Mouse (Mus musculus): ENCODE data around the gene Cyb561d1. TPM values are rescaled to one million over a fixed set of nuclear protein-coding genes. Genes with fewer than 3 reads are reported as not detected.

Gene Cyb561d1
- polyA plus RNA-seq, 1 experiment from 2014 or later: 2.7 TPM

DNA sequence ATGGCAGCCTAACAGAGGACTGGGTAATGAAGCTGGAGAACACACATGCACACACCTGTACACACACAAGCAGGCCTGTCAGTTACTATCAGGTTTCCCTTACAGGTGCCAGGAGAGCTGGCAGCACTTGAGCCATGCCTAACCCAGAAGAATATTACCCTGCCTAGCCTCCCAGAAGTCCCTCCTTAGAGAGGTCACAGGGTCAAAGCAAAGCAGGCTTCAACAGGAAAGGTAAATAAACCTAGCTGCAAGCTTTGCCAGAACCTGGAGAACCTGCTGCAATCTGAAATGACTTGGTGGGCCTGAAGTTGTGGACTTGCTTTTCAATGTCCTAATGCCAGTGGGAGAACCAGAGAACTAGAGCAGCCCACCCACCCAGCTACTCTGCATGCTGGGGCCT, 1.5 kb upstream of the Cyb561d1 start:
- no peak for ATAC-seq (replicated peaks; ENCODE audit: insufficient number of reproducible peaks, insufficient read depth, low FRiP score, low read depth)
- Histone ChIP-seq H3K4me3 (no peak overlapping the region), H3K9ac (no peak overlapping the region), H3K36me3 (peaks cover 38% of the 10 kb centered on the region), H3K27me3 (no peaks in the 10 kb centered on the region), H3K4me1 (replicated peaks) (peaks cover 14% of the 10 kb centered on the region), H3K27ac (no peak overlapping the region), H3K4me2 (no peak overlapping the region), H3K9me3 (replicated peaks) (no peaks in the 10 kb centered on the region)

DNA sequence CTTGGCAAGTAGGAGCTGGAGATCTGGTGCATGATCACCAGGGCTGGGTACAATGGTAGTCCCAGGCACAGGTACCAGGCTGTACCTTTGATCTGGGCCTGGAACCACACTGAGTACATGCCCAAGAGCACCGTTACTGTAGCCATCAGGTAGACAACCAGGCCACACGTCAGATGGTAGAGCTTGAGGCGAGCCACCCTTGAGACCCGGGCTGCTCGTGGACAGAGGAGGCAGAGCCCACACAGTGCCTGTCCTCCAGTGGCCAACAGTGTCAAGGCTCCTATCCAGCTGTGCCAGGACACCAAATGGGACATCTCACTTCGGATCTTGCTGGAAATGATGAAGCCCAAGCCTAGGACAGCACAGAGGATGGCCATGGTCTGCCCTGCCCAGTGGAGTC, 1.8 kb downstream of the Cyb561d1 start:
- H3K9me3 ChIP-seq (replicated peaks): no peaks in the 10 kb centered on the region
- H3K36me3 ChIP-seq: peaks cover 15% of the 10 kb centered on the region; the same call in 1 of the 2 replicates
- no peak overlapping the region for H3K4me3 ChIP-seq
- peak overlapping the region; percentile 87; the same call in 1 of the 2 replicates for H3K27ac ChIP-seq
- H3K27me3 ChIP-seq: no peaks in the 10 kb centered on the region
- WGBS: 91% methylated on average over 6 of the region's 6 CpGs
- no peak overlapping the region for H3K4me2 ChIP-seq
- ATAC-seq (replicated peaks; ENCODE audit: insufficient number of reproducible peaks, insufficient read depth, low FRiP score, low read depth): no peak
- no peak overlapping the region for H3K9ac ChIP-seq
- H3K4me1 ChIP-seq (replicated peaks): peaks cover 30% of the 10 kb centered on the region

DNA sequence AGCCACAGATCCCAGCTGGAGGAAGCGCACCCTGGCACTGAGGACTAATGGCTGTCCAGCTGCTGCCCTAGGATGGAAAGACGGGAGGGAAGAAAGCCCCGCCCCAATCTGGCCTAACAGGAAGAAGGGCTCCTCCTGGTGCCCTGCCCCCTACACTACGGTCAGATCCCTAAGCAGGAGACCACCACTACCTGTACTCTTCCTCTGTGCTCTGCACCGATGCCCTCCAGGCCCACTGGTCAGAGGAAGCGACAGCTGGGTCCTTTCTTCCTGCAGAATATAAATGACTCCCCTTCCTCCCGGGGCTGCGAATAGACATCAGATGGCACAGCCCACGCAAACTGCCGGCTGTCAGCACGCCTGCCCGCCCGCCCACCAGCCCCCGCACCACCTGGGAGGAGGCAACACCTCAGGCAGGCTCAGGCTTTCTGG, 3.9 kb downstream of the Cyb561d1 start:
- Histone ChIP-seq H3K36me3 (0 out of 2 replicates have a peak, but pooled peaks cover 4% of the 10 kb centered on the region), H3K27me3 (no peaks in the 10 kb centered on the region), H3K9me3 (replicated peaks) (no peaks in the 10 kb centered on the region), H3K9ac (no peak overlapping the region), H3K4me2 (peak overlapping the region; percentile 34), H3K4me3 (peak overlapping the region; percentile 2; the same call in 1 of the 2 replicates), H3K27ac (0 out of 2 replicates have a peak overlapping the region, but pooled peaks have one; percentile 13), H3K4me1 (replicated peaks) (peaks cover 33% of the 10 kb centered on the region)
- 21% methylated on average over 14 of the region's 14 CpGs for WGBS
- ATAC-seq (replicated peaks; ENCODE audit: insufficient number of reproducible peaks, insufficient read depth, low FRiP score, low read depth): no peak

- H3K27ac ChIP-seq: peak overlapping the region; percentile 13; the same call in 1 of the 2 replicates
Measured at GRCm38 (mm10) chr3:108195941-108196590, 4.9 kb downstream of the Cyb561d1 start.

DNA sequence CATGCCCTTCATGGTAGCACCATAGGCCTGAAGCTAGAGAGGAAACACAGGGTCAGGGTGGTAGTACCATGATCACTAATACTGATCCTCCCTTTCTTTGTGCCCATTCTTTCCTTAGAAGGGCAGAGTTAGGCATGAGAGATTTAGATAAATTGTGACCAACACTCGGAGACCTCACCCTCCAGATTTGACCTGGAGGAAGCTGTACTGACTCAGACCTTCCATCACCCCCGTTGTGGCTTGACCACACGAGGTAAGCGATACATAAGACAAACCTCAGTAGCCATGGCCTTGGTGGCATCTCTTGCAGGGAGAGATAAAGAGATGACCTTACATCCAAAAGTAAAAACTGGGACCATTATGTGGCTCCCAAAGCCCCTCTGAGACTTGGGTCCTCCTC, 5.7 kb downstream of the Cyb561d1 start:
- Histone ChIP-seq H3K36me3 (no peaks in the 10 kb centered on the region), H3K27ac (no peak overlapping the region), H3K4me1 (replicated peaks) (peaks cover 25% of the 10 kb centered on the region), H3K27me3 (no peaks in the 10 kb centered on the region), H3K9me3 (replicated peaks) (no peaks in the 10 kb centered on the region), H3K9ac (no peak overlapping the region), H3K4me2 (no peak overlapping the region), H3K4me3 (no peak overlapping the region)
- 83% methylated on average over 4 of the region's 4 CpGs for WGBS
- no peak for ATAC-seq (replicated peaks; ENCODE audit: insufficient number of reproducible peaks, insufficient read depth, low FRiP score, low read depth)

More at GRCm38 (mm10) chr3:108195941-108196590, 4.9 kb downstream of the Cyb561d1 start:
- no peak overlapping the region for H3K9ac ChIP-seq
- no peaks in the 10 kb centered on the region for H3K36me3 ChIP-seq
- no peaks in the 10 kb centered on the region for H3K27me3 ChIP-seq
- H3K4me2 ChIP-seq: no peak overlapping the region
- WGBS: 54% methylated on average over 7 of the region's 7 CpGs
- peaks cover 26% of the 10 kb centered on the region for H3K4me1 ChIP-seq (replicated peaks)
- no peaks in the 10 kb centered on the region for H3K9me3 ChIP-seq (replicated peaks)
- H3K4me3 ChIP-seq: no peak overlapping the region
- no peak for ATAC-seq (replicated peaks; ENCODE audit: insufficient number of reproducible peaks, insufficient read depth, low FRiP score, low read depth)

DNA sequence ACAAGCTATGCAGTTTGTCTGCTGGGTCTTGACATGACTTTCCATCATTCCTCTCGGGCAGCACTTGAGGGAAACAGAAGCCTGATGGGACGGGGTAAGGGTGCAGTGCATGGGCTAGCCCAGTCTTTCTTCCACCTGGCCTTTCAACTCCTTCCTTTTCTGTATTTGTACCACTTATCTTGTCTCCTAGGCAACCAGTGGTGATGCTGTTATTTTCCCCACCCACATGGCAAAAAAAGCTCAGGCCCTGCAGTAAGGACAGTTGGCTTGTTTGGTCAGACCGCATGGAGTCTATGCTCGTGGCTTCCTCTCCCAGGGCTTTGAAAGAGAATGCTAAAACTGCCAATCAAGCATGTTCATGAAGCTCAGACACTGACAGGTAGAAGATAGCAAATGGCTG, 7.3 kb downstream of the Cyb561d1 start:
- H3K9ac ChIP-seq: no peak overlapping the region
- no peaks in the 10 kb centered on the region for H3K27me3 ChIP-seq
- peaks cover 27% of the 10 kb centered on the region for H3K4me1 ChIP-seq (replicated peaks)
- H3K4me2 ChIP-seq: no peak overlapping the region
- H3K9me3 ChIP-seq (replicated peaks): no peaks in the 10 kb centered on the region
- 37% methylated on average over 4 of the region's 4 CpGs for WGBS
- no peak overlapping the region for H3K4me3 ChIP-seq
- H3K36me3 ChIP-seq: no peaks in the 10 kb centered on the region
- H3K27ac ChIP-seq: no peak overlapping the region
- no peak for ATAC-seq (replicated peaks; ENCODE audit: insufficient number of reproducible peaks, insufficient read depth, low FRiP score, low read depth)

DNA sequence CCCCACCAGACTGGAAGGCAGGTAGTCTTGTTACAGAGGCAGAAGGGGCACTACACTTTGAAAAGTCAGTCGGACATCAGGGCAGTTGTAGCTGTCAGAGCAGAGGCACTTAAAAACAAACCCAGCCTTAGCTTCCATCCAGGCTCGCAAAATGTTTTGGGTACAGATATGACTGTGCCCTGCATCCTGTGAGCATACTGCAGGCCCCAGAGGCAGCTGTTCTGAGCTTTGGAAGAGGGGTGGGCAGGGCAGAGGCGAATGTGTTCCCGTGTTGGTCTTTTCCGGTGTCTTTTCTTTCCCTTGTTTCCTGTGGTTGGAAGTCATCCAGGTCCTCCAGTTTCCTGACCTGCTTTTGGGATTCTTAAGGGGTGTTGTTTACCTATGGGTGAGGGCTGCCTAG, 11.1 kb downstream of the Cyb561d1 start:
- no peak overlapping the region for H3K4me3 ChIP-seq
- 38% methylated on average over 5 of the region's 5 CpGs for WGBS
- peaks cover 16% of the 10 kb centered on the region; the same call in 1 of the 2 replicates for H3K27me3 ChIP-seq
- no peaks in the 10 kb centered on the region for H3K9me3 ChIP-seq (replicated peaks)
- no peaks in the 10 kb centered on the region for H3K36me3 ChIP-seq
- H3K27ac ChIP-seq: no peak overlapping the region
- H3K9ac ChIP-seq: no peak overlapping the region
- ATAC-seq (replicated peaks; ENCODE audit: insufficient number of reproducible peaks, insufficient read depth, low FRiP score, low read depth): no peak
- H3K4me2 ChIP-seq: no peak overlapping the region
- peaks cover 19% of the 10 kb centered on the region for H3K4me1 ChIP-seq (replicated peaks)

- Histone ChIP-seq H3K9me3 (replicated peaks) (no peaks in the 10 kb centered on the region), H3K4me3 (no peak overlapping the region), H3K27ac (no peak overlapping the region), H3K27me3 (peaks cover 18% of the 10 kb centered on the region; the same call in 1 of the 2 replicates), H3K36me3 (no peaks in the 10 kb centered on the region), H3K4me1 (replicated peaks) (peaks cover 19% of the 10 kb centered on the region), H3K9ac (no peak overlapping the region), H3K4me2 (no peak overlapping the region)
- ATAC-seq (replicated peaks; ENCODE audit: insufficient number of reproducible peaks, insufficient read depth, low FRiP score, low read depth): no peak
- 67% methylated on average over 9 of the region's 9 CpGs for WGBS
Measured at GRCm38 (mm10) chr3:108188716-108189490, 12.1 kb downstream of the Cyb561d1 start.

DNA sequence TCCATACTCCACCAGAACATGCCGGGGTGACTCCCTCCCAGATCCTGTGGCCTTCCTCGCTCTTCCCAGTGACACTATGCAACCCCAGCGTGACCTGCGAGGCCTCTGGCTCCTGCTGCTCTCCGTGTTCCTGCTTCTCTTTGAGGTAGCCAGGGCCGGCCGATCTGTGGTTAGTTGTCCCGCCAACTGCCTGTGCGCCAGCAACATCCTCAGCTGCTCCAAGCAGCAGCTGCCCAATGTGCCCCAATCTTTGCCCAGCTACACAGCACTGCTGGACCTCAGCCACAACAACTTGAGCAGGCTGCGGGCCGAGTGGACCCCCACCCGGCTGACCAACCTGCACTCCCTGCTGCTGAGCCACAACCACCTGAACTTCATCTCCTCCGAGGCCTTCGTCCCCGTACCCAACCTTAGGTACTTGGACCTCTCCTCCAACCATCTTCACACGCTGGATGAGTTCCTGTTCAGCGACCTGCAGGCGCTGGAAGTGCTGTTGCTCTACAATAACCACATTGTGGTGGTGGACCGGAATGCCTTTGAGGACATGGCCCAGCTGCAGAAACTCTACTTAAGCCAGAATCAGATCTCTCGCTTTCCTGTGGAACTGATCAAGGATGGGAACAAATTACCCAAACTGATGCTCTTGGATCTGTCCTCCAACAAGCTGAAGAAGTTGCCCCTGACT, 13.8 kb downstream of the Cyb561d1 start:
- Histone ChIP-seq H3K36me3 (no peaks in the 10 kb centered on the region), H3K9ac (peak overlapping the region; percentile 69; the same call in 1 of the 2 replicates), H3K27me3 (peaks cover 18% of the 10 kb centered on the region; the same call in 1 of the 2 replicates), H3K4me3 (peak overlapping the region; percentile 63), H3K4me1 (replicated peaks) (peaks cover 16% of the 10 kb centered on the region), H3K9me3 (replicated peaks) (no peaks in the 10 kb centered on the region), H3K27ac (no peak overlapping the region), H3K4me2 (peak overlapping the region; percentile 83)
- ATAC-seq (replicated peaks; ENCODE audit: insufficient number of reproducible peaks, insufficient read depth, low FRiP score, low read depth): no peak; the same call in 1 of the 2 replicates
- WGBS: 65% methylated on average over 20 of the region's 20 CpGs

DNA sequence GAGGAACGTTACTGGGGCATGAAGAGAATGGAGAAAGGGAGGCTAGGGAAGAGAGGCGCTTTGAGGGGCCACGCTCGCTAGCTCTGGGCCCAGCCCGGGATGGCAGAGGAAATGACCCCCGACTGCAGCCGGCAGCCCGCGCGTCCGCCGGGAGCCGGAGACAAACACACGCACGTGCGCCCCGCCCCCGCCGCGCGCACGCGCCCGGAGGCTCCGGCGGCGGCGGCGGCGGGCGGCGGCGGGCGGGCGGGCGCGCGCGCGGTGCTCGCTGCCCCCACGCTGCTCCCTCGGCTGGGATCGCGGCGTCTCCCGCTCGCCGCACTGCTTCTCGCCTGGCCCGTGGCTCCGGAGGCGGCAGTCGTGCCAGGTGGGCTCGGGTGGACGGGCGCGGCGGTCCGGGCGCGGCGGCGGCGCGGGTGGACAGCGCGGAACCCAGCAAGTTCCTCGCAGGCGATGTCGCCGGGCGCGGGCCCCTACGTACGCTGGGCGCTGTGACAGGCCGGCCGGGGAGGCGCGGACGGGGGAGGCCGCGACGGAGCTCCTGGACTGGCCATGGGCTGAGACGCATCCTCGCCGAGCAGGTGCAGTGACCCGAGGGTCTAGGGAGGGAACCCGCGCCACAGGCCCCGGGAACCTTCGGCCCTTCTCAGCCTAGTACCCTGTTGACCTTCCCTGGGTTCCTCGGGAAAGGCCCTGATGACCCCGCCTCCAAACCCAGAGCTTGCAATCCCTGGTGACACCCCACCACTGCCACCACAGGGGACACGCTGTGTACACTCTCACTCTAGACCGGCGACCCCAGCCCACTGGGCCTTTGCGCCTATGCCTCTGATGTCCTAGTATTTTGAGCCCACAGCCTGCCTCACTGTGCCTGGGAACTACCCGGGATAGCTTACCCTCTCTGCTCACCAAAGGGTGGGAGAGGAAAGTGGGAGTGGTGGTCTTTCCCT, 14.6 kb downstream of the Cyb561d1 start, which contains the start of gene Amigo1:
TSS of gene Amigo1 (plus strand) at position 238 of the 950 bp plus-strand sequence.
- Histone ChIP-seq H3K27ac (peak within 1 kb of the TSS; percentile 2; the same call in 1 of the 2 replicates), H3K4me3 (peak within 1 kb of the TSS; percentile 63), H3K27me3 (peaks cover 21% of the 10 kb centered on the region; the same call in 1 of the 2 replicates), H3K36me3 (no peaks in the 10 kb centered on the region), H3K9me3 (replicated peaks) (no peaks in the 10 kb centered on the region), H3K4me2 (peak within 1 kb of the TSS; percentile 83), H3K4me1 (replicated peaks) (peaks cover 16% of the 10 kb centered on the region), H3K9ac (peak within 1 kb of the TSS; percentile 69)
- ATAC-seq (replicated peaks; ENCODE audit: insufficient number of reproducible peaks, insufficient read depth, low FRiP score, low read depth): peak; percentile 52
- WGBS: 2% methylated on average over 86 of the region's 100 CpGs
